Mouse (Mus musculus) heart, embryonic 11.5 days (tissue): ENCODE data around the gene 1600012H06Rik. TPM values are rescaled to one million over a fixed set of nuclear protein-coding genes. Genes with fewer than 3 reads are reported as not detected.

Experiments used
- polyA plus RNA-seq: library from polyadenylated mRNA; unstranded; fragments of >200 nt; fragmentation: Nextera tagmentation; extraction: Ambion mirVana; gene quantifications from 2 replicates; pipeline ENCODE4 v1.2.1, GENCODE M21; 2014

1600012H06Rik gene
- polyA plus RNA-seq, 1 experiment from 2014 or later, result 33.2 TPM

Other genes starting within 250 kb of the 1600012H06Rik start
- 2.7 and 4.0 TPM in 2 replicates for gene Thbs2, start 248.9 kb upstream of the 1600012H06Rik start, polyA plus RNA-seq
- gene Wdr27, start within 50 bp of the 1600012H06Rik start, polyA plus RNA-seq, result 5.1 and 5.5 TPM in 2 replicates
- 29.4 and 36.7 TPM in 2 replicates for gene Phf10, start 18.1 kb downstream of the 1600012H06Rik start, polyA plus RNA-seq
- gene 9030025P20Rik, start 35.3 kb downstream of the 1600012H06Rik start, polyA plus RNA-seq, result 6.6 and 7.2 TPM in 2 replicates
- gene Gm3417, start 35.6 kb downstream of the 1600012H06Rik start, polyA plus RNA-seq, result not detected in 2 replicates
- gene Gm3435, start 67.0 kb downstream of the 1600012H06Rik start, polyA plus RNA-seq, result 3.6 and 4.1 TPM in 2 replicates
- 61.0 and 62.8 TPM in 2 replicates for gene Ermard, start 98.0 kb downstream of the 1600012H06Rik start, polyA plus RNA-seq
- 0.97 TPM in 1 of 2 replicates, not detected in the other for gene Tcte3, start 98.3 kb downstream of the 1600012H06Rik start, polyA plus RNA-seq
- 2.8 and 2.9 TPM in 2 replicates for gene Gm3448, start 98.4 kb downstream of the 1600012H06Rik start, polyA plus RNA-seq